Mouse (Mus musculus): ENCODE data around the gene Gm6460. TPM values are rescaled to one million over a fixed set of nuclear protein-coding genes. Genes with fewer than 3 reads are reported as not detected.
"Not testable (repeated sequence)": the region's sequence is repeated elsewhere in the genome, so short reads cannot be mapped to it uniquely, and the experiment has no call there.

The Gm6460 gene
- polyA plus RNA-seq (2016; fragmentation: Nextera tagmentation; extraction: Ambion mirVana): not detected in 2 replicates

DNA sequence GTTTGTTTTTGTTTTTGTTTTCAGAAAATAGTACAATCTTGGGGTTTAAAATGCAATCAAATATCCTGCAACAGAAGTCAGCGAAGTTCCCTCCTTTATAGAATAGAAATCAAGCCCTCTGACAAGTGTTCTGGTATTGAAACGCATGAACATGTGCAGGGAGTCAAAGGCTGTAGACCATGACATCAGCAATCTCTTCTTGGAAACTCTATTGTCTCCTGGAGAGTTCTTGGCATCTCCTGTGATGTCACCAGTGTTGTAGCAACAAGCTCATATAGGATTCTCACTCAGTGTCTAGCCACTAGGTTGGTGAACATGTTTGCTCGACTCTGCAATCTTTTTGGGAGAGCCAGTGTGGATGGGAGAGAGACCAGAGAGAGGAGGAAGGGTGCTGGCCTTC, at the start of gene Gm6460:
Gene Gm6460 (plus strand): TSS at position 301 of the 400 bp plus-strand sequence.
- H3K4me1 ChIP-seq; H3K36me3 ChIP-seq; H3K9me3 ChIP-seq (replicated peaks); DNase-seq (ENCODE audit: low spot score); H3K27me3 ChIP-seq (ENCODE audit: low read depth, poor library complexity, severe bottlenecking); H3K4me3 ChIP-seq; H3K27ac ChIP-seq: not testable (repeated sequence)
- WGBS: no CpG with 5 or more reads among the region's 3 CpGs

Other genes starting within 250 kb of the Gm6460 start
- not detected in 2 replicates for gene Gm8897, start 178.5 kb upstream of the Gm6460 start, polyA plus RNA-seq (2016; fragmentation: Nextera tagmentation; extraction: Ambion mirVana)
- gene Gm8906, start 92.2 kb upstream of the Gm6460 start, polyA plus RNA-seq (2016; fragmentation: Nextera tagmentation; extraction: Ambion mirVana): not detected in 2 replicates
- gene Gm8922, start 87.0 kb downstream of the Gm6460 start, polyA plus RNA-seq (2016; fragmentation: Nextera tagmentation; extraction: Ambion mirVana): not detected in 2 replicates
- not detected in 2 replicates for gene Gm8926, start 175.6 kb downstream of the Gm6460 start, polyA plus RNA-seq (2016; fragmentation: Nextera tagmentation; extraction: Ambion mirVana)

Data from limb, embryonic 10.5 days (tissue).